Mouse (Mus musculus) spleen, adult 18-20 months (tissue): Measurements from ENCODE around the gene Rptor.

Experiments
- DNase-seq, 2 experiments: peaks; one replicate each; pipeline ENCODE4 v3.0.0; 2022; ENCODE audit warnings: mixed read lengths in 2 of 2

The Rptor gene

GRCm38 (mm10) chr11:119817898-119818297 lies 215.2 kb downstream of the Rptor start:
- no peak for DNase-seq

- no peak for DNase-seq
These were observed 218.8 kb downstream of the Rptor start for GRCm38 (mm10) chr11:119821514-119821913.

DNA sequence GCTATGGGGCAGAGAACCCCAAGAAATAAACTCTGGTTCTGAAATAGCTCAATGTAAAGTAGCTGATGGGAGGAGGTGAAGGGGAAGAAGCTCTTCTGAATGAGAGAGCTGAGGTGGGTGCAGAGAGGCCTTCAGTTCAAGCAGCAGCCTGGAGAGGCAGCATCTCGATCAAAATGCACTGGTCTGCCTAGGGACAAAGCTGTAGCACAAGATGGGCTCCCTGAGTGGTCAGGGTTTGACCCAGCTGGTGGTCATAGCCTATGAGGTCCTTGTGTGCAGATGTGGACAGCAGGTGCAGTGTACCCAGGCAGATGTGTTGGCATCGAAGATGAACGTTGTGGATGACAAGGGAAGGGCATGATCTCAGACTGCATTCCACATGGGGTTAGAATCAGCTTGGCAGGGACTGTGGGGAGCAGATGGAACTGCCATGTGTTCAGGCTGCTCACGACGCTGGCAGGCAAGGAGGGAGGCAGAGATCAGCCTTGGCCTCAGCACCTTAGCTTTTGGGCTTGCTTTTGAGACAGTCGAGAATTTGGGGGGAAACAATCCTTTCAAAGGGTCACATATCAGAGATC lies 221.5 kb downstream of the Rptor start:
- no peak for DNase-seq

- DNase-seq = no peak
These were observed 223.1 kb downstream of the Rptor start for GRCm38 (mm10) chr11:119825783-119826182.

DNA sequence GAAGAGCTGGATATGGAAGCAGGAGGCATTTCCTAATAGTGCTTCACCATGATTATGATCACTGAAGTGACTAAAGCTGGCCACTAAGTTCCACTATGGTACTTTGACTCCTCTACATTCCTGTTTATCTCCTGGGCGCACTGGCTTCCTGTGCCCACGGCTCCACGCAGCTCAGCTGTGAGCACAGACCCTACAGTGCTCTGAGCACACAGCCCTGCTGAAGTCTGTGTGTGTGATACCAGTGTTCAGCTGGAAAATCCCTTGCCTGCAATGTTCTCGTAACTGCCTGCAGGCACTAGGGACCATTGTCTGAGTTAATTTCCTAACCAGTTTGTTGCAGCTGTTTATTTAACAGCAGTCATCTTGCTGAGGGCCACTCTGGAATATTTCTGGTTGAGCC lies 223.5 kb downstream of the Rptor start:
- no peak for DNase-seq

- no peak for DNase-seq
These were observed 226.4 kb downstream of the Rptor start for GRCm38 (mm10) chr11:119829116-119829515.

GRCm38 (mm10) chr11:119831682-119832081 lies 229.0 kb downstream of the Rptor start:
- DNase-seq = no peak

- DNase-seq = no peak
These were observed 230.6 kb downstream of the Rptor start for GRCm38 (mm10) chr11:119833311-119833710.

DNA sequence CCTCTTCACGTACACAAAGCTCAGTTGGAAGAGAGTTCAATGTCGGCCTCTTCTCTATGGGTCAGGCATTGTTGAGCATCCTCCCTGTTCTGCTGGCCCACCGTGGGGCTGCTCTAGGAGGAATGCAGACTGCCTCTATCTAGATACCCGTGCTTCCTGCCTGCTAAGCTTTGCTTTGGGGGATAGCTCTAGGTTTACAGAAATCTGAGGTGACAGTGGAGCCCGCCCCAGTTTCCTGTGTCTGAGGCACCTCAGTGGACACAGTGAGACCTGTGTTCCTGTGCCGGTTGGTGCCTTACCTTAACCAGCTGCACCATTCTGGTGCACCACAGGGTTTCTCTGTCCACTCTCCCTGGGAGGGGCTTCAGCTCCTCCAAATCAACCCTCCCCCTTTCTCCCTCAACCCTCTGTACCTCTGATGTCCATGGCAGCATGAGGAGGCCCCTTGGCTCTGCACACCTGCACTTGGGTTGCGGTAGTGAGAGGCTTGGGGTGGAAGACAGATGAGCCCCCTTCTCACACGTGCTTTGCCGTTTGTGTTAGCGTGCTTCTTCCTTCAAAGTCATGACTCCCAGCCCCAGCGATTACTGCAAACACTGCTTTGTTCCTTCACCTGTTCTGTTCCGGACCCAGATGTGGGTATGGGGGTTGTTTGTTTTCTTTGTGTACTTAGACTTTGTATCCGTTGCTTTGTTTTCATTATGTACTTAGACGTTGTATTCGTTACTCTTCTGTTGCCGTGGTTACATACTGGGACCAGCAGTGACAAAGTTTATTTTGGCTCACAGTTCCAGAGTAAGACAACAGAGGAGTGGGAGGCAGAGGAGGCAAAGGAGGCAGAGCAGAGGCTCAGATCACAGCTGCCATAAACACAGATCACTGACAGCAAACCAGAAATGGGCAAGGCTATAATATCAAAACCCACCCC lies 231.4 kb downstream of the Rptor start:
- no peak for DNase-seq

DNA sequence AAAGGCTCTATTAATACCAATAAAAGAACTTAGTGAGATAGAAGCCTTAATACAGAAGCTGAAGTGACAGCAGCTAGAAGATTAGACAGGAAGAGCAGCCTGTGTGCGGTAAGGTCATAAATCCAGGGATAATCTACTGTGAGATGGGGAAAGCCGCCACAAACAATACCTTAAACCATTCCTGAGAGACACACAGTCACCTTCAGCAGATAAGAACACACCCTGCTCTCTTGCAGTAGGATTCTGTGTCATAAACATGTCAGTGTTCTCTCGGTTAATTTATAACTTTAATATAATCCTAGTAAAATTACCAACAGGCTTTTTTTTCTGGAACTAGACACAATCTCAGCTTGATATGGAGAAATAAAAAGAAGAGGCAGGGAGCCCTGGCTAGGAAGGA lies 233.6 kb downstream of the Rptor start:
- DNase-seq = no peak

DNA sequence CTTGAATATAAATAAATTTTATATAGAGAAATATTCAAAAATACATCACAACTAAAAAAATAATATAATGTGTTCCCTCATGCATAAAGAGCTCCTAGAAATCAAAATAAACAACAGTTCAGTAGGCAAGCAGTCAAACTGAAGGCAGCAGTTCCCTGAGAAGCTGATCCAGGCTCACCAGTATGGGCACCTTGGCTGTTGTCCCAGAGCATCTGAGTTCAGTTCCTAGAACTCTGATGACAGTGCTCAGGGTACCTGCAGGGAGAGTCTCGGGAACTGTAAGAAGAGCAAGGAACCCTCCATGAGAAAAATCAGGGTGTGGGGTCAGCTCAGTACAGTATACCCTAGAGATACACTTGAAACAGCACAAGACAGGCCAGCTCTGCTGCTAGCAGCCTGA lies 235.1 kb downstream of the Rptor start:
- no peak for DNase-seq

DNA sequence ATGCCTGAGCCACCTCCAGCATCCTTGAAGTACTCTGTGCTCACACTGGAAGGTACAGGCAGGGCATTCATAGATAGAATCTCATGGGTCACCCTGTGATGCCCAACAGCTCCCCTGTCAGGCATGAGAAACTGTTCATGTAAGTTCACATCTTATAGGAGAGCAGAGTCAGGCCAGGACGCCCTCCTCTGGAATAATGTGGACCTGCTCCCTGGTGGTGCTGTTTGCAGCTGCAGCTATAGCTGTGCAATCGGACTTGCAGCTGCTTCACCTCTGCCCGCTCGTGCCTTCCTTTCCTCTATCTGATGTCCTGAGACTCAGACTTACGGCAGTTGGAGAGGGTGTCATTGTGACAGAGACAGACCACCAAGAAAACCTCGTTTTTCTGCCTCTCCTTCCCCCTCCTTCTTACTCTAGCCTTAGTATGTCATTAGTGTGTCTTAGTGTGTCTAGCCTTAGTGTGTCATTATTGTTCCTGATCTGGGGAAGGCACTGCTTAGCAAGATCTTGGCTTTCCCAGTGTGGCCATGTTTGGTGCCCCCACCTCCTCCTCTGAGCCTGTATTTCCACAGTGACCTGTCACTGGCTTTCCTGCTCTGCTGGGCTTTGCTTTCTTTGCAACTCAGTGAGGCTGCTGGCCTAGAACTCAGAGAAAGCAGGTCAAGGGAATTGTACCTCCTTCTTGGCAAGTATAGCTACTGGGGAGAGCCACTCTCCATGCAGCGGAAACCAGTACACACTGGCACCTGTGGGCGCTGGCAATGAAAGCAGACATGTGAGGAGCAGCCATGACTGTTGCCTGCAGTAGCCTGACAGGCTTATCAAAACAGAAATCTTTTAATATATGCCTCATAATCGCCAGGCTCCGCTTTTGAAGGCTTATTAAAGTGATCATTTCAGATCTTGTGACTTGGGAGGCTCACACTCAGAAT lies 237.0 kb downstream of the Rptor start:
- no peak for DNase-seq

GRCm38 (mm10) chr11:119846608-119847007 lies 243.9 kb downstream of the Rptor start:
- DNase-seq = no peak

- no peak for DNase-seq
These were observed 244.4 kb downstream of the Rptor start for GRCm38 (mm10) chr11:119847076-119847475.

GRCm38 (mm10) chr11:119847569-119847968 lies 244.9 kb downstream of the Rptor start:
- no peak for DNase-seq

GRCm38 (mm10) chr11:119848189-119848588 lies 245.5 kb downstream of the Rptor start:
- no peak for DNase-seq

- no peak for DNase-seq
These were observed 253.3 kb downstream of the Rptor start for GRCm38 (mm10) chr11:119855999-119856398.

DNA sequence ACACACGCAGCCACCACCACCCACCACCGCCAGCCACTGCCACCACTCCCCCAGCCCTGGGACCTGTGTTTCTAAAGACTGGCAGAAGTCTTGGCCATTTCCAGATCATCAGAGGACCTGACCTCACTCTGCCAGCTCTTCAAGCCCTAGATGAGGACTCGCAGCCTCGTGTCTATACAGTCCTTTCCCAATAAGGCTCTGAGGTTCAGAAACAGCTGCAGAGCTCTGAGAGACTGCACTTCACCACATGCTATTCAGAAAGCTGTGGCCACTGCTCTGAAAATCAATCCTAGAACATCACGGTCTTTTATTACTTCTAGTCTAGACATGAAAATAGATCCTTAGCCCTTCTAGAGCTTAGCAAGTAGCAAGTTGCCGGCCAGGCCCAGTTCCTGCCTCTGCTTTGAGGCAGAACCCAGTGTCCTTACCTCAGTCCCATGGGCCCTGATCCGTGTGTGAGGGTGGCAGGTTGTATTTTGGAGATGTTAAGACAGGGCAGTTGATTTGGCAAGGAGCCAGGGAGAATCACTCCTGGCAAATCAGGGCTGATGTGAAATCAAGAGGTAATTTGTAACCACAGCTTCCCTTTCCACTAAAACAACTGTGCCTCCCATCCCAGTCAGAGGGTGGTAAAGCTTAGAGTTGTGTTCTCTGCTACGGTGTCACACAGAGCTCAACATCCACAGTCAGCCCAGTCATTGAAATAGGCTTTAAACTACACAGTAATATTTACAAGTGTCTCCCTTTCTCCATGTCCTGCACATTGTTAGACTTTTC lies 260.0 kb downstream of the Rptor start:
- DNase-seq = no peak

GRCm38 (mm10) chr11:119863421-119863821 lies 260.7 kb downstream of the Rptor start:
- DNase-seq = peak; percentile 29 to 31

DNA sequence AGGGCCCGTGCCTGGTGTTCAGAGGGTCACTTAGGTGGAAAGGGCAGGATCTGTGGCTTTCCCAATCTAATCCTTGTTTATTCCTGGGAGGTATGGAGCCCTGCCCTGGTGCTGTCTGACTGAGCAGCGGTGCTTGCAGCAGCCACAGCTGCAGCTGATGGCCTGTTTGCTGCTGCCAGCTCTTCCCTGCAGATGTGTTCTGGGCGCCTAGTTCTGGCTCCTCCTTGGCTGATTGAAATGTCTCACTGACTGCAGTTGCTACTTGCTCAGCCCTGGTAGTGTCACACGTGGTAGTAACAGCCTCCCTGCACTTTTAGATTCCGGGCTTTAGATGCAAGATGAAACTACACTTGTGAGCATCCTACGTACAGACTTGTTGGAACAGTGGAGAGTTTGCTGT lies 264.1 kb downstream of the Rptor start:
- no peak for DNase-seq

- DNase-seq = no peak
These were observed 265.4 kb downstream of the Rptor start for GRCm38 (mm10) chr11:119868138-119868537.

DNA sequence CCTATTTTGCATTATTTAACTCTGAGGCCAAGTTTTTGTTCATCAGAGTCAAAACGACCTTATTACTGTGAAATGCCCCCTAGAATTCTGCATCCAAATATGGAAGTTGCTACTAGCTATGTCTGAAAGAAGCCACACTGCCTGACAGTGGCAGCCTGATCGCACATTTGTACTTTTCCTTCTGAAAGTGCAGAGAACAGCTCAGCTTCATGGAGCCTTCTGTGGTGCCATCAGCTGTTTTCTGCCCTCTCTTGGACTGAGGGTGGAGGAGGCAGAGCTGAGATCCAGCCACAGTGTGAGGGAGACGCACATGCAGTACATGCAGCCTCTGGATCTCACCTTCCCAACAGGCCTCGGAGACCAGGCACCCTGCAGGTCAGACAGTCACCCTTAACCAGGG lies 265.9 kb downstream of the Rptor start:
- DNase-seq = no peak
